Mouse (Mus musculus) brain, embryonic 14.5 days (tissue): ENCODE data around the gene Best2. TPM values are rescaled to one million over a fixed set of nuclear protein-coding genes. Genes with fewer than 3 reads are reported as not detected.
A peak's percentile ranks its signal among the peaks of the same experiment; 100 is the strongest.

Experiments
- DNase-seq: peaks from one replicate; pipeline ENCODE4 v3.0.0-alpha.2; 2011; ENCODE audit warnings: low read depth
- CTCF ChIP-seq: fragments of 200-500 bp; IDR thresholded peaks from 2 replicates; pipeline ENCODE4 v1.5.1; 2012; ENCODE audit warnings: inconsistent platforms, mild to moderate bottlenecking, moderate library complexity, borderline replicate concordance; ENCODE audit not compliant: insufficient read depth, insufficient read length; ENCODE audit errors: extremely low read depth
- POLR2A ChIP-seq: fragments of 200-500 bp; IDR thresholded peaks from 2 replicates; pipeline ENCODE4 v1.6.1; 2012; ENCODE audit warnings: mild to moderate bottlenecking, inconsistent platforms, borderline replicate concordance; ENCODE audit not compliant: poor library complexity, insufficient read depth, insufficient read length, severe bottlenecking; ENCODE audit errors: extremely low read depth
- polyA plus RNA-seq: library from polyadenylated mRNA; depleted of rRNA; stranded (reverse); fragments of >200 nt; gene quantifications from 2 replicates; pipeline ENCODE4 v1.2.3, GENCODE M21; 2012; rRNA removed

The Best2 gene
- polyA plus RNA-seq = 0.05 and 0.06 TPM in 2 replicates

DNA sequence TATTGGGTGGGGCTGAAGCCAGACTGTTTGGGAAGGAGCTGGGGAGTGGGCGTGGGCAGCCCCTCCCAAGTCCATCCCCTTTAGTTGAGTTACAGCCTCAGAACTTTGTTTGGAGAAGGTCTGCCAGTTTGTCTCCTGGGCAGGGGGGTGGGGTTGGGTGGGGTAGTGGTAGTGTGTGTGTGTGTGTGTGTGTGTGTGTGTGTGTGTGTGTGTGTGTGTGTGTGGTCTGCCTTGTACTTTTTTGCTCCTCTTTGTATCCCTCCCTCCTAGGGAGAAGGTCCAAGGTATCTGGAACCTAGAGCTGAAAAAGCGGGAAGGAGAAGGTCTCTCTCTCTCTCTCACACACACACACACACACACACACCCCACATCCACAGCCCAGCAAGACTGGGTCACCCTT is at the start of gene Best2:
Gene Best2, minus strand, starts transcription at position 101 of the 400 bp plus-strand sequence.
- TF ChIP-seq POLR2A (no peak), CTCF (no peak)
- DNase-seq = no peak

DNA sequence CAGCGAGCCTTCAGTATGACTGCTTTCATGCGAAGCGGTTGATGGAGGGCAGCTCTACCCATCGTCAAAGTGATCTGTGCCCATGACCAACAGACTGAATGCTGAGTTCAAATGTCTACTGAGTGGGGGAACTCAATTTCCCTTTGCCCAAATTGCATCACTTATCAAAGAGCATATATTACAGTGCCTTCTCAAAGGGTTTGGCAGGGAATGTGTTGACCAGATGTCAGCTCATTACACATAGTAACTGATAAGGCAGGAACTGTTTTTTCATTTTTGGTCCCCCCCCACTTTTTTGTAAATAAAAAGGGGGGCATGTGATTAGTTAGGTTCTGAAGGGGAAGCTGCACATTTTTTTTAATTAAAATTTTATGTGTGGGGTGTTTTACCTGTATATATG is 48.3 kb upstream of the Best2 start:
- TF ChIP-seq POLR2A (no peak), CTCF (no peak)
- DNase-seq = no peak

DNA sequence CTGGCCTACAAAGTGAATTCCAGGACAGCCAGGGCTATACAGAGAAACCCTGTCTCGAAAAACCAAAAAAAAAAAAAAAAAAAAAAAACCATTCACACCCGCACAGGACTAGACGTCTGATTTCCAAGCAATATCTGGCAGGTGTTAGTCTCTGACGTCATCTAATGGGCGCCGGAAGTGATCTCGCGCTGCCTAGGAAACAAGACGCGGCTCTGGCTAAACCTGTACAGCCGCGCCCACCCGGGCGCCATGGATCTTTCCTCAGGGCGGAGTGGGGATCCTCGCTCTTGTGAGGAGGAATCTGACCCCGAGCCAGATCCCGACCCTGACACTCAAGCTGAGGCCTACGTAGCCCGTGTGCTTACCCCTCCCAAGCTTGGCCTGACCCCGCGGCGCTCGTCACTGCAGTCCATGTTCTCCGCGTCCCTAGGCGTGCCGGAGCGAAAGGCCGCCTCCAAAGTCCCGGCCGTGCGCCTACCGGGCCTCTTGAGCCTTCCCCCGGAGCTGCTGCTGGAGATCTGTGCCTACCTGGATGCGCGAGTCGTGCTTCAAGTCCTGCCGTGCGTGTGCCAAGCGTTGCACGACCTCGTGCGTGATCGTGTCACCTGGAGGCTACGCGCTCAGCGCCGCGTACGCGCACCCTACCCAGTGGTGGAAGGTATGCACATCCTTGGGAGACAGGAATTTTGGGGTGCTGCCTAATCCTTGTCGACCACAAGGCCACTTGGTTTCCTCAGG is 45.7 kb upstream of the Best2 start, which contains the start of gene Fbxw9:
Gene Fbxw9, plus strand, starts transcription at position 177 of the 738 bp plus-strand sequence.
- TF ChIP-seq POLR2A = 0 out of 2 replicates have a peak, but pooled peaks have one; percentile 25
- no peak for TF ChIP-seq CTCF
- DNase-seq = peak; percentile 98

DNA sequence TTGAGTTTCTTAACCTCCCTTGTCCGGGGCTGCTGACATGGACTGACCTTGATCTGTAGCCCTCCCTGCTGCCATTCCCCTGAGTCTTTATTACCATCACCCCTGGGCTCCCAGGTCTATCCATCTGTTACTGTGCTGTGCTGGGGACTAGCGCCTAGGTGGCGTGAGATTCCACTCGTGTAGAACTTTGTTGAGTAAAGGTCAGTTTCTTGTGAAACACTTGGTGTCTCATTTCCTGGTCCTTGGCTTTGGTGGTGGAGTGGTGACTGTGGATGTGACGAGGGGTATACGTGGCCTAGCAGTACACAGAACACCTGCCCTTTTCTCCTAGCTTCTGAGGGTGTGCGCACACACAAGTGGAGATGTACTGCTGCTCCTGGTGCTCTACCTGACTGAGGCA is 43.0 kb upstream of the Best2 start:
- no peak for DNase-seq
- TF ChIP-seq CTCF (no peak), POLR2A (no peak)

DNA sequence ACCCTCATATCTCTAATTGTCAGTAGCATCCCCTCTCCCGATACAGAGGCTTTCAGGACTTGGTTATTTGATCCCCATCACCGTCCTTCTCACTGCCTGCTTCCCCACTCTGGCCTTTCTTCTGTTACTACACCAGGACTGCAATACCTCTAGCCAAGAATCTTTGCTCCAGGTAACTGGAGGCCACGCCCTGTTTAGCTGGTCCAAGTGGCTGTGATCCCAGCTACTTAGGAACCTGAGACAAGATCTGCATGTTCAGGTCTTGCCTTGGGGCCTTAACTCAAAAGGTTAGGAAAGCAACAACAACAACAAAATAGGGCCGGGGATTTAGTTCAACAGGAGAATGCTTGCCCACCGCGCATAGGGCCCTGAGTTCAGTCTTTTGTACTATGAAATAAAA is 29.3 kb upstream of the Best2 start:
- TF ChIP-seq POLR2A = no peak
- TF ChIP-seq CTCF = no peak
- DNase-seq = no peak

DNA sequence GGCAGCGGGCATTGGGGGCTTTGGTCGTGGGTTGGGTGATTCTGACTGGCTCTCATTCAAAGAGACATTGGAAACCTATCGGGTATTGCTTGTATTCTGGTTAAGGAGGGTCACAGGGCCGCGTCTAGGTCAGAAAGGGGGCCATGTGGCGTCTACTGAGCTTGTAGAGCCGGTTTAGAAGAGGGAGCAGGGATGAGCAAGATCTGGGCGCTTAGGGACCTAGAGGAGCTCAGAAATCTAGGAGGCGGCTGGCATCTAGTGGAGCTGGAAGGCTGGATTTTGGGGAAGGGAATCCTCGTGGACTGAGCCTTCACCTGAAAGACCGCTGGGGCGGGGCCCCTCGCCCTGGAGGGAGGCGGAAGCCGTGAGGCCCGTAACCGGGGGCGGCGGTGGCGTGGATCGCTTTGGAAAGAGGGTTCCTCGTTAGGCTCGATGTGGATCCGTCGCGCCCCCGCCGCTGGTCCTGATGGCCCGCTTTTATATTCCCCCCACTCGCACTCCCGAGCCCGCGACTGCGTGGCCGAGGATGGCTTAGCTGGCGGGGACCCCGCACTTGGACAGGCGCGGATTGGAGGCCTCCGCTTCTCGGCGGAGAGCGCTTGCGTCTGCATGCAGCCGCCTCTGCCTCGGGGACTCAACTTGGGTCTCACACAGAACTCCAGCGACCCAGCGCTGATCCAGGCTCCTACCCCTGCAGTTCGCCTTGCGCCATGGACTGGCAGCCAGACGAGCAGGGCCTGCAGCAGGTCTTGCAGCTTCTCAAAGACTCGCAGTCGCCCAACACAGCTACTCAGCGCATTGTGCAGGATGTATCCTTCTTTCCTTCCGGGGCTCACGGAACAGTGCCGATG is 23.6 kb upstream of the Best2 start:
- TF ChIP-seq CTCF = no peak
- no peak for TF ChIP-seq POLR2A
- DNase-seq = peak; percentile 54

DNA sequence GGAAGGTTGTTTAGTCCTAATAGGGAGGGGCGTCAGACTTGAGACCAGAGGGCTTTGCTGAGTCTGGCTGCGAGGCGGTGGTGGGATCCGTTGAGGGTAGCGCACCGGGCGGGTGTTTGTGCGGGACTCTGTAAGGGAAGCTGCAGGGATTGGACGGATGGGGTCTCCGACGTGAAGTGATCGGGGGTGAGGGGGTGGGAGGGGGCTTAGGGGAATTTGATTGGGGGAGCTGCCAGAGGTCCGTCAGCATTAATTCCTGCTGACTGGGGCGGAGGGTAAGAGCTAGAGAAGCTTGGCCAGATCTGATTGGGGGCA is 23.0 kb upstream of the Best2 start:
- TF ChIP-seq POLR2A (0 out of 2 replicates have a peak, but pooled peaks have one; percentile 0), CTCF (no peak)
- peak; percentile 81 for DNase-seq

DNA sequence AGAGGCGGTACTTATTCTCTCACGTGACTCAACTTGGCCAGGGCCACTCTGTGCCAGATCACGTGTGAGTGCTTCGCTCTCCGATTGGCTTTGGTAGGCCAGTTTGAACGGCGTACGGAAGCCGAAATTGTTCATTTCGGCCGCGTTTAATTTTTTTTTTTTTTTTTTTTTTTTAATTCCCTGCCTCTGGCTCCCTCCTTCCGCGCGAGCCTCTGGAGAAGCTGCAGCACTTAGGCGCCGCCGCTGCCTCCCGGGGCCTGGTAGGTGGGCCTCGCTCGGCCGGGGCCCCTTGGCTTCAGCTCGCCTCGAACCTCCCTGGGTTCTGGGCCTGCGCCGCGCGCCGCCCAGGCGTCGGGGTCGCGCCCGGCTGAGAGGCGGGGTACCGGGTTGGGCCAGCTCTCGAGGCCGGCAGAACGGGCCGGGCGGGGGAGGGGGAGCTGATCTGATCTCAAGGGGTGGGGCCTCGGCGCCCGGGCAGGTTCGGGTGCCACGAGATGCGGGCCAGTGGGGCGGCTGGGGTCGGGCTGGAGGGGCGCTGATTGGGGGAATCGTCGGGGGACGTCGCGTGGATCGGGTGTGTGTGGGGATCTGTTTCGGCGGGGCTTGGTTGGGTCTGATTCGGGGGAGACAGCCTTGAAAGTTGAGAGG is 22.5 kb upstream of the Best2 start, which contains the start of gene Tnpo2:
Gene Tnpo2, plus strand, starts transcription at position 198 of the 648 bp plus-strand sequence.
- peak; percentile 99 for DNase-seq
- TF ChIP-seq POLR2A (0 out of 2 replicates have a peak, but pooled peaks have one; percentile 8), CTCF (no peak)

DNA sequence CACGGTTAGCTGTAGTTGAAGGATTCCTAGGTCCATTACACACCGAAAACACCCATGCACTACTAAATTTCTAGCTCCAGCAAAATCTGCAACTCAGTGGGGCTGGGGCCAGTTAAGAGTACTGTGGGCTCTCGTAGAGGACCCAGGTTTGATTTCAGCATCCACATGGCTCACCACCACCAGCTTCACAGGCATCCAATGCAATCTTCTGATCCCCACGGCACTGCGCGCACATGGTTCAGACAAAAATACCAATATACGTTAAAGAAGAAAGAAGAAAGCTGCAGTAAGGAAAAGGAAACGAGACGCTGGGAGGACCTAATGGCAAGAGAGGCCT is 22.0 kb upstream of the Best2 start:
- TF ChIP-seq CTCF = no peak
- no peak for TF ChIP-seq POLR2A
- DNase-seq = no peak

DNA sequence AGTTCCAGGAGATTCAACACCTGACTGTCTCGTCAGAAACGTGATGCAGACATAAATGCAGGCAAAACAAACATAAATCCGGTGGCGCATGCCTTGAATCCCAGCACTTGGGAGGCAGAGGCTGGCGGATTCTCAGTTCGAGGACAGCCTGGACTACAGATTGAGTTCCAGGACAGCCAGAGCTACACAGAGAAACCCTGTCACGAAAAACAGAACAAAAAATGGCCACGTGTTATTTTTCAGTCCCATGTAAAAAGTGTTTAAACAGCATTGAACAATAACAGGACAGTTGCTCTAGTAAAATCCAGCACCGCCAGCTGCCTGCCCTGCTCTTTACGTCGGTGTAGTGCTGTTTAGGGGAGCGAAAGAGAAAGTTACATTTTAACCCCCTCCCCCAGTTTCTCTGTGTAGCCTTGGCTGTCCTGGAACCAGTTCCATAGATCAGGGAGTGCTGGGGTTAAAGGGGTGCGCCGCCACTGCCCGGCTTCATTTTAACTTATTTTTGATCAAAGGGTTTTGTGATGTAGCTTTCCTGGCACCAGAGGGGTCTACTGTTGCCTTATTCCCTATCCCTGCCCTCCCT is 21.5 kb upstream of the Best2 start:
- no peak for TF ChIP-seq POLR2A
- DNase-seq = peak; percentile 36
